Mouse (Mus musculus): ENCODE results near the gene Nt5c3b. TPM values are rescaled to one million over a fixed set of nuclear protein-coding genes. Genes with fewer than 3 reads are reported as not detected.

Nt5c3b gene
- 83.4 TPM for polyA plus RNA-seq (2012; fragmentation: generic; extraction: Trizol)
- long read RNA-seq, experiment 1, transcript Nt5c3b-203 (8 exons, 1,348 nt) = minor isoform, 9 of 53 reads
- long read RNA-seq, experiment 1, transcript Nt5c3b-201 (9 exons, 1,399 nt) = major isoform, 33 of 53 reads
- long read RNA-seq, experiment 1, partial matches to known transcripts = 1 of 53 reads
- long read RNA-seq, experiment 1, other reads (novel, unspliced or antisense) = 7 of 53 reads
- long read RNA-seq, experiment 2, transcript Nt5c3b-201 (9 exons, 1,399 nt) = major isoform, 78 of 107 reads
- long read RNA-seq, experiment 2, transcript Nt5c3b-203 (8 exons, 1,348 nt) = minor isoform, 13 of 107 reads
- long read RNA-seq, experiment 2, partial matches to known transcripts = 3 of 107 reads
- long read RNA-seq, experiment 2, other reads (novel, unspliced or antisense) = 9 of 107 reads

GRCm38 (mm10) chr11:100441797-100442196 lies at the start of gene Nt5c3b, which contains the start of gene Klhl10:
Gene Nt5c3b (minus strand): TSS chr11:100441808.
Gene Klhl10 (plus strand): TSS chr11:100441917.
- peaks cover 12% of the 10 kb centered on the region for H3K36me3 ChIP-seq (ENCODE audit: control insufficient read depth, insufficient read depth)
- no peaks in the 10 kb centered on the region for H3K79me3 ChIP-seq (ENCODE audit: low read depth)
- H3K79me2 ChIP-seq (ENCODE audit: control insufficient read depth, insufficient read depth) = peaks cover 29% of the 10 kb centered on the region
- H3K4me3 ChIP-seq (ENCODE audit: insufficient read depth, poor library complexity, severe bottlenecking) = peak within 1 kb of the TSS; percentile 60
- H3ac ChIP-seq (ENCODE audit: control insufficient read depth, insufficient read length, low read depth) = peak within 1 kb of the TSS; percentile 62
- no peaks in the 10 kb centered on the region for H3K27me3 ChIP-seq (ENCODE audit: control insufficient read depth, insufficient read depth, insufficient read length)
- no peak for TF ChIP-seq CEBPB (IDR thresholded peaks at IDR 0.05; ENCODE audit: low read depth)
- TF ChIP-seq CTCF (IDR thresholded peaks at IDR 0.05; ENCODE audit: control insufficient read depth, insufficient read depth, insufficient read length) = no peak
- TF ChIP-seq MYOD1 (IDR thresholded peaks at IDR 0.05; ENCODE audit: control insufficient read depth, insufficient read length, low read depth) = no peak
- no peak for TF ChIP-seq FOSL1 (IDR thresholded peaks at IDR 0.05; ENCODE audit: insufficient read depth, low read length, poor library complexity, severe bottlenecking)
- no peak for TF ChIP-seq MYOG (IDR thresholded peaks at IDR 0.05; ENCODE audit: control insufficient read depth, extremely low read depth, insufficient read length)

DNA sequence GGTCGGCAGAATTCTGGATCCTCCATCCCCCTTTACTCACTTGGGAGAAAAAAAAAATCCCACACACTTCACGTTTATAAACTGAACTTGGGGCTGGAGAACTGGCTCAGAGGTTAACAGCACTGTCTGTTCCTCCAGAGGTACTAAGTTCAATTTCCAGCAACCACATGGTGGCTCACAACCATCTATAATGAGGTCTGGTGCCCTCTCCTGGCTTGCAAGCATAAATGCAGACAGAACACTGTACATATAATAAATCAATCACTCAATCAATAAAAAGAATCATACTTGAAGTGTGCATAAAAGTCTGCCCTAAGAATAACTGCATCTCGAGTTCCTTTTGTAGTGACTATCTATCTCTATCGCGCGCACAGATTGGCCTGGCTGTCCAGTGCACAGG lies 49.3 kb upstream of the Nt5c3b start:
- no peaks in the 10 kb centered on the region for H3K79me3 ChIP-seq (ENCODE audit: low read depth)
- no peaks in the 10 kb centered on the region for H3K79me2 ChIP-seq (ENCODE audit: control insufficient read depth, insufficient read depth)
- H3K36me3 ChIP-seq (ENCODE audit: control insufficient read depth, insufficient read depth) = peaks cover 95% of the 10 kb centered on the region
- TF ChIP-seq FOSL1 (IDR thresholded peaks at IDR 0.05; ENCODE audit: insufficient read depth, low read length, poor library complexity, severe bottlenecking) = no peak
- TF ChIP-seq CTCF (IDR thresholded peaks at IDR 0.05; ENCODE audit: control insufficient read depth, insufficient read depth, insufficient read length) = no peak
- no peak for TF ChIP-seq MYOG (IDR thresholded peaks at IDR 0.05; ENCODE audit: control insufficient read depth, extremely low read depth, insufficient read length)
- no peak for TF ChIP-seq CEBPB (IDR thresholded peaks at IDR 0.05; ENCODE audit: low read depth)
- TF ChIP-seq MAX (IDR thresholded peaks at IDR 0.05) = no peak
- TF ChIP-seq USF1 (IDR thresholded peaks at IDR 0.05; ENCODE audit: low read depth) = no peak
- no peaks in the 10 kb centered on the region for H3K27me3 ChIP-seq (ENCODE audit: control insufficient read depth, insufficient read depth, insufficient read length)
- no peak overlapping the region for H3K4me3 ChIP-seq (ENCODE audit: insufficient read depth, poor library complexity, severe bottlenecking)
- H3ac ChIP-seq (ENCODE audit: control insufficient read depth, insufficient read length, low read depth) = no peak overlapping the region

GRCm38 (mm10) chr11:100485801-100486538 lies 44.4 kb upstream of the Nt5c3b start:
- H3K27me3 ChIP-seq (ENCODE audit: control insufficient read depth, insufficient read depth, insufficient read length) = no peaks in the 10 kb centered on the region
- no peak overlapping the region for H3ac ChIP-seq (ENCODE audit: control insufficient read depth, insufficient read length, low read depth)
- TF ChIP-seq USF1 (IDR thresholded peaks at IDR 0.05; ENCODE audit: low read depth) = no peak
- TF ChIP-seq CTCF (IDR thresholded peaks at IDR 0.05; ENCODE audit: control insufficient read depth, insufficient read depth, insufficient read length) = no peak
- no peak for TF ChIP-seq MYOD1 (IDR thresholded peaks at IDR 0.05; ENCODE audit: control insufficient read depth, insufficient read length, low read depth)
- TF ChIP-seq CEBPB (IDR thresholded peaks at IDR 0.05; ENCODE audit: low read depth) = no peak
- TF ChIP-seq MAX (IDR thresholded peaks at IDR 0.05) = no peak
- no peak for TF ChIP-seq FOSL1 (IDR thresholded peaks at IDR 0.05; ENCODE audit: insufficient read depth, low read length, poor library complexity, severe bottlenecking)
- no peak for TF ChIP-seq MYOG (IDR thresholded peaks at IDR 0.05; ENCODE audit: control insufficient read depth, extremely low read depth, insufficient read length)
- H3K4me3 ChIP-seq (ENCODE audit: insufficient read depth, poor library complexity, severe bottlenecking) = no peak overlapping the region
- H3K79me3 ChIP-seq (ENCODE audit: low read depth) = no peaks in the 10 kb centered on the region
- H3K36me3 ChIP-seq (ENCODE audit: control insufficient read depth, insufficient read depth) = peaks cover 97% of the 10 kb centered on the region
- H3K79me2 ChIP-seq (ENCODE audit: control insufficient read depth, insufficient read depth) = no peaks in the 10 kb centered on the region

DNA sequence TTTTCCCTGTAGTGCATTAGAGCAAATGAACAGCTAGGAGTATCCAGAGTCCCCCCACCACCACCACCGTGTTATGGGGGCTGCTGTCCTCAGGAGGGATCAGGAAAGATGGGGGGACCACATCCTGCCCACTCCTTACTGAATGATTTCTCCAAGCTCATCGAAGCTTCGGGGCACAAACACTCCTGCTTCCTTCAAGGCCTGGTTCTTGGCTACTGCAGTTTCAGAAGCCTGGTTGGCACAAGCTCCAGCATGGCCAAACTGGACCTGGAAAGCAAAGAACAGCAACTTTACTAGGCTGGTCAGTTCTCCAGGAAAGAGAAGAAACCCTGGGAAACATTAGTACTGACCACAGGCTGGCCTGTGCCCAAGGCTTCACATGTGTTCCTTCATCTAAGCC lies 42.9 kb upstream of the Nt5c3b start:
- Histone ChIP-seq H3K79me2 (ENCODE audit: control insufficient read depth, insufficient read depth) (no peaks in the 10 kb centered on the region), H3K27me3 (ENCODE audit: control insufficient read depth, insufficient read depth, insufficient read length) (no peaks in the 10 kb centered on the region), H3ac (ENCODE audit: control insufficient read depth, insufficient read length, low read depth) (no peak overlapping the region), H3K4me3 (ENCODE audit: insufficient read depth, poor library complexity, severe bottlenecking) (no peak overlapping the region), H3K36me3 (ENCODE audit: control insufficient read depth, insufficient read depth) (peaks cover 94% of the 10 kb centered on the region), H3K79me3 (ENCODE audit: low read depth) (no peaks in the 10 kb centered on the region)
- TF ChIP-seq MAX (IDR thresholded peaks at IDR 0.05) = no peak
- no peak for TF ChIP-seq USF1 (IDR thresholded peaks at IDR 0.05; ENCODE audit: low read depth)
- no peak for TF ChIP-seq FOSL1 (IDR thresholded peaks at IDR 0.05; ENCODE audit: insufficient read depth, low read length, poor library complexity, severe bottlenecking)
- TF ChIP-seq CEBPB (IDR thresholded peaks at IDR 0.05; ENCODE audit: low read depth) = no peak

GRCm38 (mm10) chr11:100479152-100479551 lies 37.5 kb upstream of the Nt5c3b start:
- H3K27me3 ChIP-seq (ENCODE audit: control insufficient read depth, insufficient read depth, insufficient read length) = no peaks in the 10 kb centered on the region
- H3K36me3 ChIP-seq (ENCODE audit: control insufficient read depth, insufficient read depth) = peaks cover 75% of the 10 kb centered on the region
- H3K79me3 ChIP-seq (ENCODE audit: low read depth) = no peaks in the 10 kb centered on the region
- H3K79me2 ChIP-seq (ENCODE audit: control insufficient read depth, insufficient read depth) = no peaks in the 10 kb centered on the region
- no peak overlapping the region for H3ac ChIP-seq (ENCODE audit: control insufficient read depth, insufficient read length, low read depth)
- TF ChIP-seq MAX (IDR thresholded peaks at IDR 0.05) = no peak
- H3K4me3 ChIP-seq (ENCODE audit: insufficient read depth, poor library complexity, severe bottlenecking) = no peak overlapping the region

GRCm38 (mm10) chr11:100476281-100476680 lies 34.7 kb upstream of the Nt5c3b start:
- no peak overlapping the region for H3K4me3 ChIP-seq (ENCODE audit: insufficient read depth, poor library complexity, severe bottlenecking)
- H3K27me3 ChIP-seq (ENCODE audit: control insufficient read depth, insufficient read depth, insufficient read length) = no peaks in the 10 kb centered on the region
- TF ChIP-seq CTCF (IDR thresholded peaks at IDR 0.05; ENCODE audit: control insufficient read depth, insufficient read depth, insufficient read length) (no peak), MYOG (IDR thresholded peaks at IDR 0.05; ENCODE audit: control insufficient read depth, extremely low read depth, insufficient read length) (no peak), USF1 (IDR thresholded peaks at IDR 0.05; ENCODE audit: low read depth) (no peak), FOSL1 (IDR thresholded peaks at IDR 0.05; ENCODE audit: insufficient read depth, low read length, poor library complexity, severe bottlenecking) (no peak), MAX (IDR thresholded peaks at IDR 0.05) (no peak), CEBPB (IDR thresholded peaks at IDR 0.05; ENCODE audit: low read depth) (no peak), MYOD1 (IDR thresholded peaks at IDR 0.05; ENCODE audit: control insufficient read depth, insufficient read length, low read depth) (no peak)
- H3K36me3 ChIP-seq (ENCODE audit: control insufficient read depth, insufficient read depth) = peaks cover 46% of the 10 kb centered on the region
- H3K79me2 ChIP-seq (ENCODE audit: control insufficient read depth, insufficient read depth) = peaks cover 13% of the 10 kb centered on the region
- H3ac ChIP-seq (ENCODE audit: control insufficient read depth, insufficient read length, low read depth) = no peak overlapping the region
- H3K79me3 ChIP-seq (ENCODE audit: low read depth) = peaks cover 11% of the 10 kb centered on the region
